Mouse (Mus musculus): ENCODE data around the gene Tat. TPM values are rescaled to one million over a fixed set of nuclear protein-coding genes. Genes with fewer than 3 reads are reported as not detected.

Gene Tat
- total RNA-seq, 2 experiments from 2014 or later: 0.50 to 3.6 TPM

GRCm38 (mm10) chr8:110039659-110040058 lies 49.4 kb downstream of the Tat start, which contains the start of gene Chst4:
Chst4 (minus strand) TSS chr8:110039740.
- DNase-seq: no peak

- no peak for DNase-seq
Measured at GRCm38 (mm10) chr8:110040509-110040908, 50.3 kb downstream of the Tat start.

Other genes with a start within 250 kb of the Tat start
- 10 to 100 TPM; 35.0 to 38.8 TPM for gene Ap1g1, start 211.9 kb upstream of the Tat start, total RNA-seq (2021)
- gene Phlpp2, start 121.9 kb upstream of the Tat start, total RNA-seq (2021): 1 to 10 TPM; 3.0 to 3.4 TPM
- under 1 TPM in 1 of 2 experiments, not detected in 1; 0.46 TPM for gene Marveld3, start 28.2 kb upstream of the Tat start, total RNA-seq (2021)
- gene Chst4, start 49.3 kb downstream of the Tat start, total RNA-seq (2021): 1 to 10 TPM; 1.7 to 5.4 TPM
- 1 to 10 TPM; 4.7 to 6.3 TPM for gene Zfp612, start 89.3 kb downstream of the Tat start, total RNA-seq (2021)
- gene Gm21964, start 110.8 kb downstream of the Tat start, total RNA-seq (2021): not detected
- gene Gm17720, start 112.3 kb downstream of the Tat start, total RNA-seq (2021): not detected
- not detected for gene Calb2, start 177.8 kb downstream of the Tat start, total RNA-seq (2021)
- gene Cmtr2, start 225.2 kb downstream of the Tat start, total RNA-seq (2021): 1 to 10 TPM; 2.4 to 3.3 TPM